Mouse (Mus musculus) forebrain, embryonic 15.5 days (tissue): ENCODE measurements at regions not wholly inside any gene's neighbourhood (a gene's known extent, or its start where the extent isn't known, plus 50 kb on each side); places are given as distances from the start of the nearest gene placed in this dataset.
A peak's percentile ranks its signal among the peaks of the same experiment; 100 is the strongest.

Source experiments
- ATAC-seq: fragments of 200-750 bp; cut with Nextera tagmentation; replicated peaks from 2 replicates; pipeline ENCODE4 v1.8.0; 2017; ENCODE audit warnings: mild to moderate bottlenecking, moderate TSS enrichment, moderate library complexity
- H3K27ac ChIP-seq: fragments of 300-500 bp; sonication (generic); replicated peaks from 2 replicates; pipeline ENCODE4 v1.5.1; 2015; ENCODE audit warnings: mild to moderate bottlenecking, inconsistent platforms
- H3K27me3 ChIP-seq: fragments of 300-500 bp; sonication (generic); 2 replicates; pipeline ENCODE4 v1.6.1; 2015; ENCODE audit warnings: inconsistent platforms
- H3K36me3 ChIP-seq: fragments of 300-500 bp; sonication (generic); 2 replicates; pipeline ENCODE4 v1.6.1; 2015; ENCODE audit warnings: mild to moderate bottlenecking, inconsistent platforms
- H3K4me1 ChIP-seq: fragments of 300-500 bp; sonication (generic); 2 replicates; pipeline ENCODE4 v1.6.1; 2015; ENCODE audit warnings: inconsistent platforms
- H3K4me2 ChIP-seq: fragments of 300-500 bp; sonication (generic); replicated peaks from 2 replicates; pipeline ENCODE4 v1.6.1; 2015; ENCODE audit warnings: mild to moderate bottlenecking, inconsistent platforms
- H3K4me3 ChIP-seq: fragments of 300-500 bp; sonication (generic); 2 replicates; pipeline ENCODE4 v1.5.1; 2015; ENCODE audit warnings: mild to moderate bottlenecking, inconsistent platforms
- H3K9ac ChIP-seq: fragments of 300-500 bp; sonication (generic); replicated peaks from 2 replicates; pipeline ENCODE4 v1.6.1; 2015; ENCODE audit warnings: mild to moderate bottlenecking, inconsistent platforms
- H3K9me3 ChIP-seq: fragments of 300-500 bp; sonication (generic); 2 replicates; pipeline ENCODE4 v1.6.1; 2016; ENCODE audit warnings: inconsistent platforms
- WGBS: fragments of 180-500 bp; shearing (Covaris S2); methylation state at CpG from one replicate; pipeline ENCODE4 v1.1.7; 2015; ENCODE audit warnings: mixed read lengths; 5-methylcytosine and 5-hydroxymethylcytosine counted together

DNA sequence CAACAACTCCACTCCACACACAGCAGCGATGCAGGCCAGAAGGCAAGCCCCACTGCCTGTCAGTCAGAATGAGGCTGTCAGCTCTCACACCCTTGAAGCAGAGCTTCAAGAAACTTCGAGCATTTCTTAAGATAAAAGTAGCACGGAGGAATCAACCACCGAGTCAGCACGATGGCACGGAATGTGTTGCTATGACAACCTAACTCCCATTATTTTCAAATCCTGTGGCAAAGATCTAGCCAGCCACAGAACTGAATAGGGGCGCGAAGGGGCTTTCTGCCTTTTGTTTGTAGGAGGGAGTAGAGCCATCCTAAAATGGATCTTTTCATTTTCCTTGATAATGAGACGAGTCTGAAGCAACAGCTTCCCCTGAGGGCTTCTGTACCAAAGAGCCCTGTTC, 259.1 kb downstream of the Prdm2 start:
- peak overlapping the region; percentile 69 for H3K27ac ChIP-seq
- 10% methylated on average over 9 of the region's 9 CpGs for WGBS

DNA sequence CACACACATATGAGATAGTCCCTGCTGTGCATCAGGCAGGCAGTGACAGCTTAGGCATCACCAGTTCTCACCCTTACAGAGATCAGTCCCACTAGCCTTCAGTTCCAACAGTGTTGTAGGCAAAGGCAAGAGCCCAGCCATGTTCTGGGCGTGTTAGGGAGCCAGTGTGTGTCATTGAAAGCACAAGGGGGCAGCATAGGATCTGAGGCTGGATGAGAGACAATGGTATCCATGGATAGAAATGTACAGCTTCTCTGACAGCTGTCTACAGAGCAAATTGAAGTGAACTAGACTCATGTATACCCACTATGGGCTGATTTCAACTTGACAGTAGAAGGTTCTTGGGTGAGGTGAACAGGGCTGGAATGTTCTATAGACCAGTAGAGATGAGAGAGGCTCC, 259.9 kb downstream of the Prdm2 start:
- Histone ChIP-seq H3K4me1 (peaks cover 36% of the 10 kb centered on the region), H3K36me3 (no peaks in the 10 kb centered on the region), H3K9ac (no peak overlapping the region), H3K9me3 (no peaks in the 10 kb centered on the region), H3K27ac (no peak overlapping the region), H3K27me3 (no peaks in the 10 kb centered on the region), H3K4me2 (no peak overlapping the region), H3K4me3 (no peak overlapping the region)
- WGBS: 73% methylated on average over 1 of the region's 1 CpGs
- ATAC-seq: no peak

More for the DNA sequence above, 259.1 kb downstream of the Prdm2 start:
- peak; percentile 44 for ATAC-seq
- no peaks in the 10 kb centered on the region for H3K27me3 ChIP-seq
- H3K9ac ChIP-seq: no peak overlapping the region
- H3K4me2 ChIP-seq: no peak overlapping the region
- peaks cover 31% of the 10 kb centered on the region for H3K4me1 ChIP-seq
- H3K36me3 ChIP-seq: no peaks in the 10 kb centered on the region
- H3K9me3 ChIP-seq: no peaks in the 10 kb centered on the region
- no peak overlapping the region for H3K4me3 ChIP-seq

DNA sequence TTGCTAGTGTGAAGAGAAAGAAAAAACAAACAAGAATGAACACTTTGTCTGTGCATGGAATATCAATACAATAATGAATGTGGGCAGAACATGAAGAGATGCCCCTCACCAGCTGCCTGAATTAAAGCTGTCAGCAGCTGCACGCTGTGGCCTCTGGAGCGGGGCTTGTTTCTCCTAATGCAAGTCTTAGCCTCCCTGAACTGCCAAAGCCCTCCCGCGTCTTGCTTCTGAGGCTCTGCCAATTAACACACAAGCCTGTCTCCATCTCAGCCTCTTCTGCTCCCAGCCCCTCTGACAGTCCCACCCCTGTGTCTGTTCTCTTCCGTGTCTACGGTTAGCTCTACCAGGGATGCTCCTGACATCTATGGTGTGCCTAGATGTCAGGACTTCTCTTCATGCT, 265.1 kb downstream of the Prdm2 start:
- H3K4me2 ChIP-seq: no peak overlapping the region
- no peaks in the 10 kb centered on the region for H3K9me3 ChIP-seq
- H3K4me3 ChIP-seq: no peak overlapping the region
- no peaks in the 10 kb centered on the region for H3K27me3 ChIP-seq
- no peaks in the 10 kb centered on the region for H3K36me3 ChIP-seq
- peak; percentile 48; the same call in 1 of the 2 replicates for ATAC-seq
- 36% methylated on average over 6 of the region's 6 CpGs for WGBS
- no peak overlapping the region for H3K9ac ChIP-seq
- H3K4me1 ChIP-seq: peaks cover 11% of the 10 kb centered on the region
- peak overlapping the region; percentile 59 for H3K27ac ChIP-seq

- Histone ChIP-seq H3K9me3 (no peaks in the 10 kb centered on the region), H3K4me2 (no peak overlapping the region), H3K36me3 (no peaks in the 10 kb centered on the region), H3K4me1 (no peaks in the 10 kb centered on the region), H3K9ac (no peak overlapping the region), H3K27ac (no peak overlapping the region), H3K4me3 (no peak overlapping the region), H3K27me3 (no peaks in the 10 kb centered on the region)
- WGBS: 69% methylated on average over 9 of the region's 9 CpGs
- no peak for ATAC-seq
These were observed 279.2 kb downstream of the Prdm2 start for GRCm38 (mm10) chr4:142933627-142934026.

DNA sequence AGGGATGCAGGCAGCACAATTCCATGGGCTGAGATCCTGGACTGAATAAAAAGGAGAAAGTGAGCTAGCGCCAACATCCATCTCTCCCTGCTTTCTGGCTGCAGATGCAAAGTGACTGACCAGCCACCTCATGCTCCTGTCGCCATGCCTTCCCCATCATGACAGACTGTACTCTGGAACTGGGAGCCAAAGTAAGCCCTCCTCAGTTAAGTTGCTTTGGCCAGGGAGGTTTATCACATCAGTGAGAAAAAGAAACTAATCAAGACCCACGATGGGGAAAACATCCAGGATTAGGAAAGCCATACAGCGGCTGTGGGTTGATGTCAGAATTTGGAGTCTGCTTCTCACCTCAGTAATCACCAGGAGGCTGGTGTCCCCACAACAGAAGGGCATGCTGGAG, 283.6 kb downstream of the Prdm2 start:
- ATAC-seq: no peak
- Histone ChIP-seq H3K27me3 (no peaks in the 10 kb centered on the region), H3K4me3 (no peak overlapping the region), H3K9me3 (no peaks in the 10 kb centered on the region), H3K36me3 (no peaks in the 10 kb centered on the region), H3K9ac (no peak overlapping the region), H3K4me1 (peaks cover 6% of the 10 kb centered on the region; the same call in 1 of the 2 replicates), H3K27ac (no peak overlapping the region), H3K4me2 (no peak overlapping the region)
- WGBS: 82% methylated on average over 4 of the region's 4 CpGs

DNA sequence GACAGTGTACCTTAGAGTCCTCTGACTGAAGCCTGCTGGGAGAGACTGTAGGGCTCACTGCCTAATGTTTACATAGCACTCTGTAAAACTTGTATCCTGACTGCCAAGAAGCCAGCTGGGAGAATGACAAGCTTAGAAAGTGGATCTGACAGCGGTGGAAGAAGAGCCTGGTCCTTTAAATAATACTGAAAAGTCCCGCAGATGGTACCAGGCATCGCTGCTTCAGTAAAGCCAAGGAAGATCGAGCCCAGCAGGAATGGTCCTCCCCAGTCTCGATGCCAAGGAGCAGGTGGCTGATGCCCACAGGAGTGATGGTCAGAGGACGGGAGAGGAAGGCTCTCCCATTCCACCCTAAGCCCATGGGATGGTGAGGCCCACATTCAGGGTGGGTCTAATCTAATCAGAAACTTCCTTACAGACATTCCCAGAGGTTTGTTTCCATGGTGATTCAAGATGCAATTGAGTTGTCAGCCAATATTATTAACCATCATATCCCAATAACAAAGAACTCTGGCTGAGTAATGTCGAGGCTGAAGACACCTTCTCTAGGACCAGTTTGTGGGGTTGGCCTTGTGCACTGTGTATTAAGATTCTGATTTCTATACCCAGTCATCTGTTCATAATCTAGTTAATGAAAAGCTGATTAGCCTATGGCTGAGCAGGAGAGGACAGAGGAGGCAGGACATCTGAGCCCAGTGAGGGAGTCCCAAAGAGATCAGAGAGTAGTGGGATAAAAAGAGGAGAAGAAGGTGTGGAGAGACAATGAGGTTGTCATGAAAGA, 285.3 kb downstream of the Prdm2 start:
- no peak overlapping the region for H3K4me3 ChIP-seq
- H3K27me3 ChIP-seq: no peaks in the 10 kb centered on the region
- no peaks in the 10 kb centered on the region for H3K36me3 ChIP-seq
- no peaks in the 10 kb centered on the region for H3K9me3 ChIP-seq
- H3K4me2 ChIP-seq: no peak overlapping the region
- H3K4me1 ChIP-seq: peaks cover 6% of the 10 kb centered on the region; the same call in 1 of the 2 replicates
- no peak overlapping the region for H3K9ac ChIP-seq
- no peak overlapping the region for H3K27ac ChIP-seq
- WGBS: 48% methylated on average over 7 of the region's 7 CpGs
- no peak for ATAC-seq

DNA sequence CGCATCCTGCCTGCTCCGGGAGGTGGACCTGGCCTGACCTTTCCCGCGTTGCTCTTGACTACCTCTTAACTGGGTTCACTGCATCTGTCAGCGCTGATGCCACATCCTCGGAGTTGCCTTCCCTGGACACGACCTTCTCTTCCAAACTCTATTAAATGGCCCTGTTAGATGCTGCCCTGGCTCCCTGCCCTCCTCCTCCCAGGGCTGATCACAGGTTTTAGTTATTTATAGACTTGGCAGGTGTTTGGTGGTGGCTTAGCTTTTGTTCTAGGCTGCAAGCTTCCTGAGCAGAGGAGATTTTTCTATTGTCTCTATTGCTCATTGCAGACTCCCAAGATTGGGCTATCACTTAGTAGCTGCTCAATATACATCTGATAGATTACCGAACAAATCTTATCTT, 287.7 kb downstream of the Prdm2 start:
- no peak for ATAC-seq
- WGBS: 77% methylated on average over 8 of the region's 8 CpGs

DNA sequence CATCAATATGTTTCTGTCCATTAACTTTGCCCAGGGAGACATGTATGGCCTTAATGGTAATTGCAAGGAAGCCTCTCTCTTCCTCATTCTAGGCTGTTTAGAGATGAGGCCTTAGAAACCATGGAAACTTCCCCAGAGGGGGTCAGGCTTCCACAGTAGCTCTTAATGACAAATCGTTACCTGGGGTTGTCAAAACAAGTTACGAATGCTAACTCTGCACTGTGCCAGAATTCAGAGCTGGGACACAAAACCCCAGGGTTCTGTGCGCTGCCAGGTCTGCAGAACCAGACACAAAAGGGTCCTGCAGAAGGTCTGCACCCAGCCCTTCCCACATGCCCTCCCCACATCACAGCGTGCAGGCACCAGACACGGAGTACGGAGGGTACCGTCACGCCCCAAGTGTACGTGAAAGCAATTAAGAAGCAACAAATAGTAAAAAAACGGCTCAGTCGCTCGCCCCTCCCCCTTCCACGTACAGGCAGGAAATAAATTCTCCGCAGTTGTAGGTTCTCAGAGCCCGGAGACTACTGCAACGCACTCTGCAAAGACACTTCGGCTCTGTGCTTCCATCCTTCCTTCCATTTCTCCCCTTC, 303.3 kb downstream of the Prdm2 start:
- Histone ChIP-seq H3K4me1 (peaks cover 7% of the 10 kb centered on the region), H3K9me3 (no peaks in the 10 kb centered on the region), H3K27me3 (no peaks in the 10 kb centered on the region), H3K4me2 (peak overlapping the region; percentile 50), H3K36me3 (no peaks in the 10 kb centered on the region), H3K9ac (peak overlapping the region; percentile 27), H3K27ac (0 out of 2 replicates have a peak overlapping the region, but pooled peaks have one; percentile 17), H3K4me3 (peak overlapping the region; percentile 32)
- peak; percentile 78 for ATAC-seq
- 10% methylated on average over 17 of the region's 17 CpGs for WGBS

More for the DNA sequence above, 287.7 kb downstream of the Prdm2 start:
- no peak overlapping the region for H3K27ac ChIP-seq
- H3K9me3 ChIP-seq: no peaks in the 10 kb centered on the region
- no peaks in the 10 kb centered on the region for H3K36me3 ChIP-seq
- H3K27me3 ChIP-seq: no peaks in the 10 kb centered on the region
- H3K9ac ChIP-seq: no peak overlapping the region
- no peak overlapping the region for H3K4me2 ChIP-seq
- peaks cover 6% of the 10 kb centered on the region; the same call in 1 of the 2 replicates for H3K4me1 ChIP-seq
- no peak overlapping the region for H3K4me3 ChIP-seq

GRCm38 (mm10) chr4:142908782-142909181, 304.0 kb downstream of the Prdm2 start:
- Histone ChIP-seq H3K27ac (no peak overlapping the region), H3K4me2 (no peak overlapping the region)
- ATAC-seq: peak; percentile 28; the same call in 1 of the 2 replicates

DNA sequence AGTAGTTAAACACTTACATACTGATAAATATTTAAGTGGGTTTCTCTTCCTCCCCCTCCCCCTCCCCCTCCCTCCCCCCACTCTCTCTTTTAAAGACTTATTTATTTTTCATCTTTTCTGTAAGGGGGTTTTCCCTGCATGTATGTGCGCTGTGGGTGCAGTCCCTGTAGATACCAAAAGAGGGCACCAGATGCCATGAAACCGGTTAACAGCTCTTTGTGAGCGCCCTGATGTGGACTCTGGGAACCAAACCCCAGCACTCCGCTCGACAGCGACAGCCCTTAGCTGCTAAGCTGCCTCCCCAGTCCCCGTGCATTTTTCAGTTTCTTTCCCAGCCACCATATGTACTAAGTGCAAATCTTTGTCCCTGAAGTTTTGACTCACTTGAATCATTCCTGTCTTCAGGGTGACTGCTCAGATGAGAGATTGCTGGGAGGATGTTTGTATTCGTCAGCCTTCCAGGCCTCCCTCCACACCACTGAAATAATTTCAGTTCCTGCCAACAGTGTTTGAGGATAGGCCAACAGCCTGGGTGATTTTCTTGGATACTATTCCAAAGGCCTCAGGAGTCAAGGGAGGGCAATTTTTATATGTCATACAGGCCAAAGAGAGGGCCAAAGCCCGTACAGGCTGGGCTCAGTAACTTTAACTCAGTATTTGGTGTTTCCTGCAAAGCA, 309.3 kb downstream of the Prdm2 start:
- H3K4me2 ChIP-seq: no peak overlapping the region
- H3K36me3 ChIP-seq: no peaks in the 10 kb centered on the region
- no peaks in the 10 kb centered on the region for H3K4me1 ChIP-seq
- H3K9me3 ChIP-seq: no peaks in the 10 kb centered on the region
- no peak overlapping the region for H3K4me3 ChIP-seq
- H3K27ac ChIP-seq: no peak overlapping the region
- no peak overlapping the region for H3K9ac ChIP-seq
- H3K27me3 ChIP-seq: no peaks in the 10 kb centered on the region
- no peak for ATAC-seq
- 79% methylated on average over 9 of the region's 9 CpGs for WGBS

More at GRCm38 (mm10) chr4:142908782-142909181, 304.0 kb downstream of the Prdm2 start:
- H3K4me3 ChIP-seq: no peak overlapping the region
- H3K9me3 ChIP-seq: no peaks in the 10 kb centered on the region
- H3K4me1 ChIP-seq: peaks cover 7% of the 10 kb centered on the region
- no peaks in the 10 kb centered on the region for H3K36me3 ChIP-seq
- 27% methylated on average over 6 of the region's 6 CpGs for WGBS
- H3K27me3 ChIP-seq: no peaks in the 10 kb centered on the region
- no peak overlapping the region for H3K9ac ChIP-seq

- Histone ChIP-seq H3K9ac (no peak overlapping the region), H3K9me3 (0 out of 2 replicates have a peak, but pooled peaks cover 5% of the 10 kb centered on the region), H3K4me1 (no peaks in the 10 kb centered on the region), H3K4me3 (no peak overlapping the region), H3K36me3 (no peaks in the 10 kb centered on the region), H3K4me2 (no peak overlapping the region), H3K27ac (no peak overlapping the region), H3K27me3 (no peaks in the 10 kb centered on the region)
- no peak for ATAC-seq
- 6% methylated on average over 2 of the region's 9 CpGs for WGBS
These were observed 312.0 kb downstream of the Prdm2 start for GRCm38 (mm10) chr4:142900792-142901191.

GRCm38 (mm10) chr4:142898994-142899393, 313.8 kb downstream of the Prdm2 start:
- Histone ChIP-seq H3K4me3 (no peak overlapping the region), H3K27me3 (no peaks in the 10 kb centered on the region), H3K36me3 (no peaks in the 10 kb centered on the region), H3K27ac (no peak overlapping the region), H3K9me3 (0 out of 2 replicates have a peak, but pooled peaks cover 5% of the 10 kb centered on the region), H3K4me1 (no peaks in the 10 kb centered on the region), H3K4me2 (no peak overlapping the region), H3K9ac (no peak overlapping the region)
- WGBS: 88% methylated on average over 1 of the region's 1 CpGs
- no peak for ATAC-seq
